Mouse (Mus musculus) erythroid progenitor cell, adult 5-6 weeks (primary cell): ENCODE data around the gene Tmem200c. TPM values are rescaled to one million over a fixed set of nuclear protein-coding genes. Genes with fewer than 3 reads are reported as not detected.

Experiments
- ATAC-seq: replicated peaks from 2 replicates; pipeline ENCODE4 v1.8.0; 2016; ENCODE audit warnings: moderate number of reproducible peaks, mild to moderate bottlenecking, moderate TSS enrichment, inconsistent platforms; ENCODE audit not compliant: poor library complexity, low FRiP score, severe bottlenecking
- total RNA-seq, 2 experiments: library from RNA; stranded (forward) in 1 of 2; stranded (reverse) in 1 of 2; fragments of 150-400 nt in 1 of 2; fragments of 186-747, 209-891 nt in 1 of 2; gene quantifications; 2 replicates each; pipeline versions ENCODE4 v1.2.3 to v1.2.4; 2015 to 2017; ENCODE audit warnings: low replicate concordance in 2 of 2

Tmem200c gene
- not detected in 2 replicates for total RNA-seq (2015; ENCODE audit: low replicate concordance)
- not detected in 2 replicates for total RNA-seq (2017; ENCODE audit: low replicate concordance)

DNA sequence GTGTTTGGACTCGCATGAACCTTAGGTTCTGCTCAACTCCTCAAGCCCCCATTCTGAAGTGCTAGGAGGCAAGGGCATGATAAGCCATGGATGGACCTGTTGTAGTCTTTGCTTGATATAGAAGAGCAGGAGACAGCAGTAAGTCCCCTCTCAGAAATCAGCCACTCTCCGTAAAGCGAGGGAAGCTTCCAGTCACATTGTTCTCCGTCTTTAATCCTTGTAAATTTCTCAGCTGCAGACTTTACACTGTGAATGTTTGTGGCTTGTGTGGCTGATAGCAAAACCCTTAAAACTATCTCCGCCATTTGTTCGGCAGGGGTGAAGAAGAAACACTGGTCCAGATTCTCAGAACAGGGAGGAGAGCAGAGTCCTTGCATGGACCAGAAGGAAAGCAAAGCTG, at the start of gene Tmem200c:
Gene Tmem200c, plus strand, starts transcription at position 301 of the 400 bp plus-strand sequence.
- no peak for ATAC-seq

DNA sequence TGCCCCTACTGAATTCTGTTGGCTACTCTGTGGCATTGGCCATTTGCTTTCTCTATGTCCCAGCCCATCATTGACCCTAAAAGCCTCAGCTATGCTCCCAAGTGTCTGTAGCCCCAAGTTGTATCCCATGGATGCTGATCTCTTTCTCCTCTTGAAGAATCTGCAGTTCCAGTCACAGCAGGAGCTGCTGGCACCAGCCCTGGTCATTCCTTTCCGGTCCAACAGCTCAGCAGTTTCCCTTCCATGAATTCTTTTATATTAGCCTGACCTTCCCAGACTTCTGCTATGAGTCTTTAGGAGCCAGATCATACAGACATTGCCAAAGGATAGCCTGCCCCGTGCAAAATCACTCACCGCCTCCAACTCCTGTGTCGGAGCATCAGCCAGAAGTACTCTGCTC, 32.7 kb upstream of the Tmem200c start:
- no peak for ATAC-seq

DNA sequence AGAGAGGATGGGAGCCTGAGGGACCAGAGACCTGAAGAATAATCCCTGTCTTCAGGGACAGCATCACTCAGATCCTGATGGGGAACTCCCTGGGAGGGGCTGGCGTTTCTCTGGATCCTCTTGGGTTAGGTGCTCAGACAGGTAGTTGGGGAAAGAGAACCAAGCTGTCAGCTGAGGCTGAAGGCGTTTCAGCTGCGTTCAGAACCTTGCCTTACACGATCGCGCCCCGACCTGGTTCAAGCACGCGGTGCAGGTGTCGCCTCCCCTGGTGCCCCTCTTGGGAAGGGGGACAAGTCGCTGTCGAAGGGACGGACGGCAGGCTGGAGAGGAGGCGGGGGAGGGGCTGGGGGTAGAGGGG, 10.2 kb downstream of the Tmem200c start:
- ATAC-seq: no peak

DNA sequence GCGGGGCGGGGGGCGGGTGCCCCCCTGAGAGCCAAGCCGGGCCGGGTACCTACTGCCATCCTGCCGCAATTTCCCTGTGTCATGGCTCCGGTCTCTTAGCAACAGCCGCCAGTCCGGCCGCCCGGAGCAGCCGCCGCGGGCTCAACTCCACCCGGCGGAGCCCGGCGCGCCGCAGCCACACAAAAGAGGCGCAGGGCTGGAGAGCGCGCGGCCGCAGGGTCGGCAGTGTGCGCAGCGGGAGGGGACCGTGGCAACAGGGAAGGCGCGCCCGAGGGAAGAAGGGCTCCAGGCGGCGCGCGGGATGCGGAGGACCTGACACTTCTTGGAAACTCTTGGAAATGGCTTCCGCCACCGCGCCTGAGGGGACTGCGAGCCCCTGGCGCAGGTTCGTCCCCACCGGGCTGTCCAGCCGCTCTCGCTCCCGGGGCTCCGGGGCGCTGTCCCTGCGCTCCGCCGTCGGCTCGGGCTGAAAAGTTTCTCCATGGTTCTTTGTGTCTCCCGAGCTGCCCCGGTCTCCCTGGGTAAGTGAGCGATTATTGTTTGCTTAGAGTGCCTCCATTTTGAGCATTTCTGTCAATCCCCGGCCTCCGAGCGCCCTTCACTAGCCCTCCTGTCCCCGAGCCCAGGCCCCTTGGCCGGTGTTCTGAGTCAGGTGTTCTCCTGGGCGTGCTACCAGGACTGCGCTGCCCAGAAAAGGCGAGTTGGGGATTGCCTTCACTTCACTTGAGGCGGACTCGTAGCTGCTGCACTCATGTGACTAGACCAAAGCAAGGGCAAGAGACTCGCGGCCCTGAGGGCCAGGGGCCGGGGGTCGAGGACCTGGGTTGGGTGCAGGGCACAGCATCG, 10.8 kb downstream of the Tmem200c start:
- ATAC-seq: no peak

DNA sequence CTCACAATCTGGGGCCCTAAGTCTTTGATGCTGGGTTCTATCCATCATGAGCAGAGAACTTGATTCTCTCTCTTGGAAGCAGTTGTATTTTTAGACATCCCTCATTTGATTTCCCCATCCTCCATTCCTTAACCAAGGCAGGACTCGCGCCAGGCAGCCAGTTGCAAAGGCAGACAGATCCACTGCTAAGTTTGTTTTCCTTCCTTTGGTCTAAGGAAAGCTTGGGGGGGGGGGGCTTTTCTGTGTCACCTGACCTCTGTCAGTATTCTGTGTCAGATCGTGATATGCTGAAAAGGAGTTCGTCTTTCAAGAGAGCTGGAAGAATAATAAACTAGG, 11.4 kb downstream of the Tmem200c start:
- ATAC-seq: no peak

DNA sequence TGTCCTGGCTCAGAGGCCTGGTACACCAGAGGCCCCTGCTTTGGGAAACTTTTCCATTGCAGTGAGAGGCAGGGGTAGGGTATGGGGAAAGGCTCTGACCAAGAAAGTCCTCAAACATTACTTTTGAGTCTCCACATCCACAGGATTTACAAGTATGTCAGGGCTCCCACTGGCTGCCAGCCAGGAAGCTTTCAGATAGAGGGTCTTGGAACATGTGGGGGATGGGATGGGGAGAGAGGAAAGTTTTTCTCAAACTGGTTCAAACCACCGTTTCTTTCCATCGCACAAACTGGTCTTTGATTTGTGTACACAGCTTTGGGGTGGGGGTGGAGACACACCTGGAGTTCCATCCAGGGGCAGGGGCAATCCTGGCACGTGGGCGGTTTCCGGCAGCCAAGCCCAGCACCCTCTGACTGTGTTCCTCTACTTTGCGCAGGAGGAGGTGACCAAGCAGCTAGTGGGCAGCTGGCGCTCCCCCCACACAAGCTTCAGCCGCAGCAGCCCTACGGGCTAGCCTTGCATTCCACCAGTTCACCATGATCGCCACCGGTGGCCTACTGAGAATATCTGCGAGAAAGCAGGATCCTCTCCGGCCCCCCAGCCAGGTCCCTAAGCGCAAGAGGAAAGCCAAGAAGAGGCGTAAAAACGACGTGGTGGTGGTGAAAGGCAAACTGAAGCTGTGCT, 13.6 kb downstream of the Tmem200c start:
- ATAC-seq: no peak

DNA sequence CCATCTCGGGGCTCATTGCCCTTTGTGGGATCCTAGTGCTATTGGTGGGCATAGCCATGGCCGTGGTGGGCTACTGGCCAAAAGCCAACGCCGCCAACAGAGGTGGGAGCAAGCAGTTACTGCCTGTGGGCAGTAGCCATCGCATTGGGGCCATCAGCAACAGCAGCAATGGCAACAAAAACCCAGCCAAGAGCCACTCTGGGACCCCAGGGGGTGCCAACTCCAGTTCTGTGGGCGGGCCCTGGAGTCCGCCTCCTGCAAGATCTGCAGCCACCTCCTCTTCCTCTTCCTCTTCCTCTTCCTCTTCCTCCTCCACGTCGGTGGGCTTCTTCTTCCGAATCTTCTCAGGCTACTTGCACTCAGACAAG, 14.1 kb downstream of the Tmem200c start:
- no peak for ATAC-seq

DNA sequence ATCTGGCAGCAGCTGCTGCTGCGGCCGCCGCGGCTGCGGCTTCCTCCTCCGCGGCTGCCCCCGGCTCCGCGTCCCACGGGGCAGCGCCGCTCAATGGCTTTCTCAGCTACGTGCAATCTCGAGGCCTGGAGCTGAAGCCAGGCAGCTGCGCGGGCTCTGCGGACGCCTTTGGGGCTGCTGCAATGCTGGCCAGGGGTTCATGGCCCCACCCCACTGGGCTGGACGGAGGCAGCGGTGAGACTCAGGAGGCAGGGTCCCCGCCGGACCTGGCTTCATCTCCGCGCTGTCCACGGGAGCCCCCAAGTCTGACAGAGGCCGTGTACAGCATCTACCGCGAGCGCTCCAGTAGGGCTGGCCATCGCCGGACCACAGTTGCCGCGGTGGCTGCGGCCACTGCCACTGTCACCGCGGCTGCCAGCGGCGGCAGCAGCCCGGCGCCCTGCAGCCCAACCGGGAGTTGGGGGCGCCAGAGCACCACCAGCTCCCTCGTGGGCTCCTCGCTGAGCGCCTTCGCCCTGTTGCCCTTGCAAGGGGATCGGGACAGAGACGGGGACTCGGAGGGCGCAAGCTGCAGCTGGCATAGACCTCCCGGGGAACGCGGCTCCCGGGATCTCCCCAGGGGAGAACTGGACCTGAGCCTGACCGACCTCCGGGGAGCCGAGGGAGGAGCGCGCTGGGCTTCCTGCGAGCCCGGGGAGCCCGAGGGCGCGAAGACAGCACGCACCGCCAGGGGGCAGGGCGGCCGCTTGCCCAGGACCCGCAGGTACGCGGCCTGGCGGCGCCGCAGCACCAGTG, 14.9 kb downstream of the Tmem200c start:
- no peak for ATAC-seq

DNA sequence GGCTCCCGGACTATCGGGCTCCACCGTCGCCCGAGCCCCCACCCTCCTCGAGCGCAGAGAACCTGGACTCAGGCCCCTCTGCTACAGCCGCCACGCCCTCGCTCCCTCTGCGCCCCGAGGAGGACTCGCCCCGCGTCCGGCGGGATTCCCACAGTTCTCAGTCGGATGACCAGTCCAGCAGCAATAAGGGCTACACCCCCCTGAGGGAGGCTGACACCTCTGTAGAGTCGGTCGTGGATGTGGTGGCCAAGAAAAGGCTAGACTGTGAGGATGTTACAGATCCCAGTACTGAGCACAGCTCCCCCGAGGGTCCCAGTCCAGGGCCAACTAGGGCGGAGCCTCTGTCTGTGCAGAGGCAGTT, 15.4 kb downstream of the Tmem200c start:
- ATAC-seq: no peak

DNA sequence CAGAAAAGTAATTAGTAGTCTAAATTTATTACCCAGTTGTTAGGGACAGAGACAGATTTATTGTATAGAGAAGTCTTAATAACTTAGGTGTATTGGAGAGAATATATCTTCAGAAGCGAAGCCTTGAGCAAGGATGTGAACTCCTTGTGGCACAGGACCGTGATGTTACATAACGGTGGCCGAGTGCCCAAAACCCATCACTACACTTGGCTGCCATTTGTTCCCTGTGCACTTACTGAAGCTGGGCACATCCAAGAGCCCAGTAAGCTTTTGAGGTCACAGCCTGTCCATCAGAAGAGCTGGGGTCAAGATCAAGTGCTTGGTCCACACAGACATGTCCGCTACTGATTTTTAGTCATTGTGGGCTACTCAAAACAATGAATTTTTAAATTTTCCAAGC, 19.5 kb downstream of the Tmem200c start:
- no peak for ATAC-seq

DNA sequence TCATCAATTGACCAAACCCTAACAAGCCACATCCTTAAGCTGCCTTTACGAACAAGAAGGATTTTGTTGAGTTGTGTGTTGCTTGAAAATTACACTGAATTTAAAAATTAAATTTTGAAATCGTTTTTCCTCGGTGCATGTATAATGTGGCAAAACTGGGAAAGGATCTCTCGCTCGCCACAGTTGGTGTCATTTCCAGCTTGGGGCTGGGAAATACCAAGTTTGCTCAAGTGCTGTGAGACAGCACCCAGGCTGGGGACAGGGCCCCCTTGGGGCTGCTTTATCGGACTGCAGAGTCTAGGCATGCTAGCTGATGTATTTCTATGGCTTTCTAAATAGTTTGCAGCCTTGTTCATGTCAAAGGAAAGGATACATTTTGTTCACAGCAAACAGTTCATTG, 22.3 kb downstream of the Tmem200c start:
- ATAC-seq: no peak

DNA sequence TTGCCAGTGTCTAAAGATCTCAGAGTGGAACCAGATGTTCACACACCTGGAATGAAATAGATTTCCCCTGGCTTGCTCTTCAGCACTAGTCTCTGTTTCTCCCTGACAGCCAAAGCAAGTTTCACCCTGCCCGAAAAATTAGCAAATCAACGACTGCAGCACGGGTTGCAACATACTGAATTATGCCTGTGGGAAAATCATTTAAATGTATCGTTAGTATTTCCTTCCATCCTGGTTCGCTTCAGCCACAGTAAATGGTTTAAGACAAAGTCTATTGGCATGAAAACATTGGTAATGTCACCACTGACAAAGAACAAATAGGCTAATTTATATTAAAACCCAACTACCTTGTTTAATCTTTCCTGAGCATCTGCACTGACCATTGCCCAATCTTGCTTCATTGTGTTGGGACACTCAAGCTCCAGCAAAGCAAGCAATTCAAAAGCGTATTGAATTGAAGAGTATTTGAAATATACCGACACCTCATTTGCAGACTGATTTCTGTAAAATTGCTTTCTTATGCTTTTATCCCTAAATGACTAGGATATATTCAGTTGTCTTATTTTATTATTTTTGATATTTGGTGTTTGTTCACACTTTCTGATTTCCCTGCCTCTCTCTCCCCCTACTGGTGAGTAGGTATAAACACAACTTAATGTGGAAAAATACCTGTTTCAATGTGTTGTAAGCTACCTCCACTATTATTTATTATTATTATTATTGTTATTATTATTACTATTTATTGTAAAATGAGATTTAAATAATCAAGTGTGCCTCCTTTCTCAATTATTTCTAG, 25.9 kb downstream of the Tmem200c start:
- no peak for ATAC-seq

DNA sequence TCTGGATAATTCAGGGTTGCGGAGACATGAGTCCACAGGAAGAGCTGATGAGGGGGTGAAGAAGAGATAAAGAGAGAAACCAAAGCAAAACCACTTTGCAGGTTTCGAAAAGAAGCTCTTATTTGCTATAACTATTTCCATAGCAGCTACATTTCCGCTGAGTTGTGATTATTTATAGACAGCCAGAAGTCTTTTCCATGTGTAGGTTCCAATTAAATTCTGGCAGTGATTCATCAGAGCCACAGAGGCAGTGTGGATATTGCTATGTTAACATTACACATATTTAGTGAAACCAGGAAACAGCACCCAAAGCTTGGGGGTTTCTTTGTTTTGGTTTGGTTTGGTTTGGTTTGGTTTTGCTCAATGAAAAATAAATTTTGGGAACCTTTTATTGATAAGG, 37.8 kb downstream of the Tmem200c start:
- no peak for ATAC-seq

DNA sequence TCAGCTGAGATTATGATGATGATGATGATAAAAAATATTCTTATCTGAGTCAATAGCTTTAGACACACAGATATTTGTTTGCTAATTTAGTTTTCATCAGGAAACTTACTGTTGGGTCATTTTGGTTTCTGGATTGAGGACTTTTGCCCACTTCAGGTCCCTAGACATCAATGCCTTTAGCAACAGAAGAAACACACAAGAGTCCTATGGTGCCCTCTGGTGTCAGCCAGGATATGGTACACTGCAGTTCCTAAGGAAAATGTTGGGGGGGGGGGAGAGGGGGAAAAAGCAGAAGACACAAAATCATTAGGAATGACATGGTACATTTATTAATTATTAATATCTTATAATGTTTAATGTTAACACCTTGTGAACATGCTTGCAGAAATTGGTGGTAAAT, 42.0 kb downstream of the Tmem200c start:
- ATAC-seq: no peak

DNA sequence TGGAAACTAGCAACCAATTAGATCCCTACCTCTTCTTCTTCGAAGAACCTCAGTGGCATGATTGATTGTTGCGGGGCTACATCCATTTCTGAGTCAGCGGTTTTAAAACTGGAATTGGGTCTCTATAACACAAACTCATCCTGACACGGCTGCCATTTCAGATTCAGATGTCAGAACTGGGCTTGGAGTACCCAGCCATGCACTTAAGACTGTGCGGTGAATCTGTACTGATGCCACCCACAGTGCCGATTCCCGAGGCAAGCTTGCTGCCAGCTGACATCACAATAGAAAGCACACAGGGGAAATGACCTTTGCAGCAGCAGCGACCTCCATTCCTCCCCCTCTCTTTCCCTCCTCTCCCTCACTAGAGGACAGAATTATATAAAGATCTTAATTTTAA, 47.6 kb downstream of the Tmem200c start:
- ATAC-seq: no peak

DNA sequence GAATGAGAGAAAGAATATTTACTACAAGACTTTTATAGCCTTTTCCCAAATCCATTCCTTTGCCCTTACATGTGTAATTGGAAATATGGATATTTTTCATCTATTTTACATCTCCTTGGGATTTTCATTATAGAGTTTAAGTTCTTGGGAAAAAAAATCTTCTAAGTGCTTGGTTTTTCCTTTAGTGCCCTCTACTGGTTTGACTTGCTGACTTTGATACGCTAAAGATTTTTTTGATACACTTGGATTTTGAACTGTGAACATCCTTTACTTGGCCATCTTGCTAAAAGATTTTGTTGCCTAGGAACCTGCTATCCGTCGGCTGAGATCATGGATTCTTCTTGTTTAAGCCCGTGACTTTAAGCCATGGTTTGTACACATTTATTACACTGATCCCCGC, 48.8 kb downstream of the Tmem200c start:
- no peak for ATAC-seq

DNA sequence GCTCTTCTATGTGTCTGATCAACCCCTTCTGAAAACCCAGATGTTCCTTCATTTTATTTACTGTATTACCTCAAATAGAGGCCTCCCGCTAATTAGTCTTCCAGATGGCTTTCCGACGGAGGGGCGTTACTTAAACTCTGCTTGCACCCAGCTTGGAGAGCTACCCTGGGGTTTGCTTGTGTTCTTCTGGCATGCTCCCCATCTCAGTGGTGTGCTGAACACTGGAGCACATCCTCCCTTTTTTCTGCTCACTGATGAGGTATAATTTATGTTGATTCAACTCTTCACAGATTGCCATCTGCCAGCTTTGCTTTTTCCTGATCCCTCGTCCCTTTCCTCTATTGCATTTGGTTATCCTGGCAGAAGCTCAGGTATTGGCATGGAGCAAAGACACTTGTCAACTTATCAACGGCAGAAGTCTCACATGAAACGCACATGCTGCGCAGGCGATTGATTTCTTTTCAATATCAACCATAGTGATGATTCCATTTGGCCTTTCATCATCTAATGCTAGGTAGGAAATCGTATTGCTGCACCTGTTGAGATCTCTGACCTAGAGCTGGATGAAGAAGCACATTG, 49.6 kb downstream of the Tmem200c start:
- ATAC-seq: no peak

DNA sequence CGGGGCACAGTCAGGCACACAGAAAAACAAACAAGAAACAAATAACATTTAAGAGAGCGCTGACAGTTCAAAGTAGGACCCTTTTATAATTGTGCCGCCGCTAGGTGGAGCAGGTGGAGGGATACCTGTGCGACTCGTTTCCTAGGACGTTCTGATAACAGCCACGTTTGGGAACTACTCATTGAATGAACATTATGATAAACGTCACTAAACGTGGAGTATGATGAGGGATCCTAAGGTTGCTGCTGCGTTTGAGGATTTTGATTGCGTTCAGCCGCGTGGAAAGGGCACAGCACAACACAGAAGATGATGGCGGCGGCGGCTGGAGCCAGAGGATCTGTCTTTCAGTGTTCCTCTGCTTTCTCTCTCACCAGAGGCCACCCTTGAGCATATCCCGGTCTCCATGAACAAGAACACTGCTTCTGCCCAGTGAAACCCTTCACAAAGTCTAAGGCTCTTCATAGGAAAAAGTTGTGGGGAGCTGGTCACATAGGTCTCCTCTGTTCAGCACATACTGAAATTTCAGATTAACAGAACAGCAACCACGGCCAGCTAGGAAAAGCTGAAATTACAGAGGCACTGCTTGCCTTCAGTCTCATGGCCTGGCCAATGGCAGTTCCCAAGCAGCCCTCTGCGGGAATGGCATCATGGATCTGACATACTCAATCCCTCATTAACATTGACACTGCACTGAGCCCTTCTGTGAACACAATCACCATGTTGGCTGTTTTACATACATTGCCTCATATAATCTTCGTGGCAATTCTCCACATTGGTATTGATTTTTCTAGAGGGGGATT, 55.5 kb downstream of the Tmem200c start:
- no peak for ATAC-seq

DNA sequence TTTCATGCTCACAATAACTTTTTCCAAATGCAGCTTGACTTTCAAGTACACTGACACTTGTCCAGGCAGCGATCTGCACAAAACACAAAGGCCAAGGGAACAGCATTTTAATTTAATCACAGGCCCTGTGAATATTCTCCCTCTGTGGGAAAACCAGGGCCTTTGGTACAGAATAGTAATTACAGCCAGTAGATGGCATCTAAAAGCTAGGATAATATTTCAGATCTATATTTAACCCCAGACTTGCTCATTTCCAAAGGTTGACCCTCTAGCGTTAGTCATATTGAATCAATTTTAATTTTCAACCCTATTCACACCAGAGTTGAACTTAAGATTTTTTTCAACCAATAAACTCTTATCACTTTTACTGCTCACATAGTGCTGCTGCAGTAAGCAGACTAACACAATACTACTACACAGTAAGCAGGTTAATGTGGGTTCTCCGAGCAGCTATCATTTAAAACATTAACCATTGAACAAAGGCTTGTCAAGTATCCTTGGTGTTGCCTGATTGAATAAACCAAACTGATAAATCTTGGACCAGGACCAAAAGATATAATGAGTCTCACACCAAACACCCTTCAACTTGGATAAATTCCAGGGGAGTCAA, 57.2 kb downstream of the Tmem200c start:
- no peak for ATAC-seq
